Mouse (Mus musculus) midbrain, embryonic 16.5 days (tissue): ENCODE results near the gene Gm29797. TPM values are rescaled to one million over a fixed set of nuclear protein-coding genes. Genes with fewer than 3 reads are reported as not detected.

Source experiments
- ATAC-seq: fragments of 200-750 bp; cut with Nextera tagmentation; 2 replicates; pipeline ENCODE4 v1.8.0; 2017; ENCODE audit warnings: moderate TSS enrichment
- H3K27ac ChIP-seq: fragments of 300-500 bp; sonication (generic); 2 replicates; pipeline ENCODE4 v1.5.1; 2014; ENCODE audit warnings: mild to moderate bottlenecking, low read length, mixed read lengths
- H3K27me3 ChIP-seq: fragments of 300-500 bp; sonication (generic); 2 replicates; pipeline ENCODE4 v1.6.1; 2014; ENCODE audit warnings: low read depth, low read length, mixed read lengths; ENCODE audit not compliant: control insufficient read depth, insufficient read depth
- H3K36me3 ChIP-seq: fragments of 300-500 bp; sonication (generic); 2 replicates; pipeline ENCODE4 v1.6.1; 2014; ENCODE audit warnings: mild to moderate bottlenecking, low read length, moderate library complexity, mixed read lengths; ENCODE audit not compliant: control insufficient read depth, insufficient read depth
- H3K4me1 ChIP-seq: fragments of 300-500 bp; sonication (generic); 2 replicates; pipeline ENCODE4 v1.6.1; 2014; ENCODE audit warnings: mild to moderate bottlenecking, low read length, mixed read lengths; ENCODE audit not compliant: control insufficient read depth, insufficient read depth
- H3K4me2 ChIP-seq: fragments of 300-500 bp; sonication (generic); 2 replicates; pipeline ENCODE4 v1.6.1; 2014; ENCODE audit warnings: mild to moderate bottlenecking, low read length, mixed read lengths
- H3K4me3 ChIP-seq: fragments of 300-500 bp; sonication (generic); 2 replicates; pipeline ENCODE4 v1.5.1; 2014; ENCODE audit warnings: low read depth, mild to moderate bottlenecking, low read length, moderate library complexity, mixed read lengths
- H3K9ac ChIP-seq: fragments of 300-500 bp; sonication (generic); 2 replicates; pipeline ENCODE4 v1.6.1; 2014; ENCODE audit warnings: low read depth, low read length, mixed read lengths
- H3K9me3 ChIP-seq: fragments of 300-500 bp; sonication (generic); replicated peaks from 2 replicates; pipeline ENCODE4 v1.6.1; 2014; ENCODE audit warnings: mild to moderate bottlenecking, low read length, mixed read lengths; ENCODE audit not compliant: control insufficient read depth, poor library complexity, severe bottlenecking
- WGBS: fragments of 180-500 bp; shearing (Covaris S2); extraction: QIAGEN DNeasy Blood & Tissue Kit; methylation state at CpG from one replicate; pipeline ENCODE4 v1.1.7; 2014; 5-methylcytosine and 5-hydroxymethylcytosine counted together
- polyA plus RNA-seq: library from polyadenylated mRNA; unstranded; fragments of >200 nt; fragmentation: Nextera tagmentation; extraction: Ambion mirVana; gene quantifications from 2 replicates; pipeline ENCODE4 v1.2.1, GENCODE M21; 2015

Gene Gm29797
- polyA plus RNA-seq, 1 experiment from 2014 or later, result 0.25 TPM

DNA sequence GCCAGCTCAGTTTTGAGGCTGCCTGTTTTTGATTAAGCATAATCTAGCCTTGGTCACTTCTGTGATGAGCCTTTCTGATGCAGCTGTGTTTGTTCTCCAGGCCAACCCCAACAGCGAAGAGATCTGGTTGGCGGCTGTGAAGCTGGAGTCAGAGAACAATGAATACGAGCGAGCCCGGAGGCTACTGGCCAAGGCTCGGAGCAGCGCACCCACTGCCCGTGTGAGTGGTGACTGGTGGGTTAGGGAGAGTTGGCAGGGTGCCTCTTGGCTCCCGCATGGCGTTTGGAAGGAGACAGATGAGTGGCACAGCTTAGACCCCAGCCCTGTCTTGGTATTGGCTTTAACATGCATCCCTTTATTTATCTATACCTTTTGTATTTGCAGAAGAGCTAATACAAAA lies 7.9 kb upstream of the Gm29797 start:
- Histone ChIP-seq H3K27me3 (no peaks in the 10 kb centered on the region), H3K9ac (no peak overlapping the region), H3K36me3 (peaks cover 32% of the 10 kb centered on the region), H3K4me3 (no peak overlapping the region), H3K4me2 (no peak overlapping the region), H3K27ac (no peak overlapping the region), H3K4me1 (no peaks in the 10 kb centered on the region), H3K9me3 (no peaks in the 10 kb centered on the region)
- no peak for ATAC-seq
- 86% methylated on average over 10 of the region's 10 CpGs for WGBS

DNA sequence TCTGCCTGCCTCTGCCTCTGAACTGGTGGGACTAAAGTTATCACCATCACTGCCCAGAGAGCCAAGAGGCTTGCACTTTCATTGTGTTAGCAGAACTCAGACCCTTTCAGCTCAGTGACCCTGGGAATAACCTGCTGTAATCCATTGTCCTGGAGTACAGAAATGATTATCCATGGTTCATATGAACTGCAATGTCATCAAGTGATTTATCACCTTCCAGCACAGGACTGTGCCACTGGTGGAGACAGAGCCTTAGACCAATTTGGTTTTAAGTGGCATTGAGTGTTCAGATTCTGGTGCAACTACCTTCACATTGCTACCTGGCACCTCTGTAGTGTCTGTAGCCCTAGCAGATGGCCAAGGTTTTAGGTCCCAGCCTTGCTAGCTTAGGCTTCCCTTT lies 3.8 kb upstream of the Gm29797 start:
- no peaks in the 10 kb centered on the region for H3K27me3 ChIP-seq
- no peak overlapping the region for H3K9ac ChIP-seq
- H3K4me3 ChIP-seq, result no peak overlapping the region
- no peak overlapping the region for H3K27ac ChIP-seq
- no peak overlapping the region for H3K4me2 ChIP-seq
- no peak for ATAC-seq
- peaks cover 43% of the 10 kb centered on the region for H3K36me3 ChIP-seq
- no peaks in the 10 kb centered on the region for H3K4me1 ChIP-seq
- H3K9me3 ChIP-seq, result no peaks in the 10 kb centered on the region

DNA sequence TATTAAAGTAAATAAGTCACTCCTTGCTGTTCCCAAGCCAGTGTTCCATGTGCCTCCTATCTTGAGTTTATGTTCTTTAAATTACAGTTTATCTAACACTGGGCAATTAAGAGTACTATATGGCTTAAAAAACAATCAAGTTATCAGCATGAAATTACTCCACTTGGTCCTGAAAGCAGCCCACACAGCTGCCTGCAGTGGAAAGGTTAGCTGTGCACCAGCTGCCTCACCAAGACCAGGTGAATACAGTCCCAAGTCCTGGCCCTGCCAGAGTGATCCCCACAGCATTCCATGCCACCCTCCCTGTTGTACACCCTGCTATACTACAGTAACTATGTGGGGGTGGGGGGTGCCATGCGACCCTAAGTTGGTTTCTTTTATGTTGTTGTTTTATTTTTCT lies 3.3 kb upstream of the Gm29797 start:
- no peaks in the 10 kb centered on the region for H3K9me3 ChIP-seq
- no peak for ATAC-seq
- H3K36me3 ChIP-seq, result peaks cover 41% of the 10 kb centered on the region
- no peaks in the 10 kb centered on the region for H3K27me3 ChIP-seq
- H3K4me3 ChIP-seq, result no peak overlapping the region
- H3K4me1 ChIP-seq, result no peaks in the 10 kb centered on the region
- 100% methylated on average over 1 of the region's 1 CpGs for WGBS
- H3K4me2 ChIP-seq, result no peak overlapping the region
- H3K27ac ChIP-seq, result no peak overlapping the region
- no peak overlapping the region for H3K9ac ChIP-seq

DNA sequence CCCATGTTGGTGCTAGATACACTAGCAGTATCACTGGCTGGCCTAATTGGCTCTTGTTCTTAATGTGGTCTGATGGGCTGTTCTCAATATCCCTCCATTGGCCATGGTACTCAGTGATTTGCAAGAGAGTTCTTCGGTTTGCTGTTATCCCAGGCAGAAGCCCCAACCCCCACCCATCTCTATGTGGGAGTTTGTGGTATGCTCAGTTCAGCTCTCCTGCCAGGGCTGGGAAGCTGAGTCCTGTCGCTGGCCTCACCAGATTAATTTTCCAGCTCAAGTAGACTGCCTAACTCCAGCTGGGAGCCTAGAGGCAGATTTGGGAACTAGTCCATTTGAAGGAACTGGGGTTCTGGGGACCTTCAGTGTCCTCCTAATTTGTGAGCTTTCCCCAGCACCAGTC lies 607 bp downstream of the Gm29797 start:
- Histone ChIP-seq H3K4me1 (no peaks in the 10 kb centered on the region), H3K9ac (no peak overlapping the region), H3K4me2 (no peak overlapping the region), H3K36me3 (peaks cover 24% of the 10 kb centered on the region), H3K9me3 (no peaks in the 10 kb centered on the region), H3K4me3 (no peak overlapping the region), H3K27ac (no peak overlapping the region), H3K27me3 (no peaks in the 10 kb centered on the region)
- WGBS, result 76% methylated on average over 2 of the region's 2 CpGs
- ATAC-seq, result no peak

- Histone ChIP-seq H3K27ac (no peak overlapping the region), H3K9me3 (no peaks in the 10 kb centered on the region), H3K4me2 (no peak overlapping the region), H3K27me3 (no peaks in the 10 kb centered on the region), H3K4me1 (no peaks in the 10 kb centered on the region), H3K36me3 (peaks cover 18% of the 10 kb centered on the region), H3K4me3 (no peak overlapping the region), H3K9ac (no peak overlapping the region)
- no peak for ATAC-seq
- WGBS, result 82% methylated on average over 7 of the region's 7 CpGs
Measured at GRCm38 (mm10) chr2:181658528-181658927, 1.7 kb downstream of the Gm29797 start.

DNA sequence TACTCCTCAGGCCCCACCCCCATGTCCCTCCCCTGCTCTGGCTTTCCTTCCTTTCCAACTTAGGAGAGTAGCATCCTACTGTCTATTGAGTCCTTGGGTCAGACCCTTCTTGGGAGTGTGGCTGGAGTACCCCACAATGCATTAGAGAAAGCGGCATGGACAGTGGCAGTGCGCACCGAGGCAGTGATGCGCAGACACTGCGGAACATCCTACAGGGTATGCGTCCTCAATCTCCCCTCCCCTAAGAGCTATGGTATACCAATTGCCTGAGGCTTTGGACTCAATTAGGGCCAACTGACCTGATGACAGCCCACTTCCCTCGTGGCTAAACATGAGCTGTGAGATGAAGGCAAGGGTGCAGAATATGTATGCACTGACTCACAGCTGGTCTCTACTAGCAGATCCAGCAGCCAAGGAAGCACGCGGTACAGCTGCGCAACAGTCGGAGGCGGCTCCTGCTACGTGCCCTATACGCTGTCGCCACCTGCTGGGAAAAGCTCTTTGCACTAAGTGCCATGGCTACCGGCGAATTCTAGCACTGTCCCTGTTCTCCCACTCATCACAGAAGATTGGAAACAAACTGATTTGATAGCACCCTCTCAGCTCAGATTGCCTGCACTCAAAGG lies 2.2 kb downstream of the Gm29797 start:
- Histone ChIP-seq H3K9me3 (no peaks in the 10 kb centered on the region), H3K36me3 (peaks cover 14% of the 10 kb centered on the region), H3K27ac (no peak overlapping the region), H3K4me3 (no peak overlapping the region), H3K27me3 (no peaks in the 10 kb centered on the region), H3K9ac (no peak overlapping the region), H3K4me1 (no peaks in the 10 kb centered on the region), H3K4me2 (no peak overlapping the region)
- ATAC-seq, result peak; percentile 26; the same call in 1 of the 2 replicates
- 32% methylated on average over 17 of the region's 17 CpGs for WGBS

DNA sequence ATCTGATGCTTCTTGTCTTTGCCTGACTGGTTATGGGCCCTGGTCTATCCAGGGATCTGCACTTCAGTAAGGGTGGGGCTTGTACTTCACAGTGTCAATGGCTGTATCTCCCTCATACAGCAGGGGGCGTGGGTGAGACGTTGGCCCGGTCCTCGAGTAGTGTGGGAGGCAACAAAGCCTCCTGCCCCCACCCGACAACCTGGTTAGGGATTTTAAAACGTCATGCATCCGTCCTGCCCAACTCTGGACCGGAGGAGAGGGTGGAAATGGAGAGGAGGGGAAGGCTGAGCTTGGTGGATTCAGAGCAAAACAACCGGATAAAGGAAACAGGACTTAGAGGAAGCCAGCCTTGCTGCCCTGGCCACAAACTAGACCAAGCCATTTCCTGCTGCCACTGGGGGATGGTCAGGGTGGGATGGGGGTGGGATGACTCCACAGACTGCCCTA lies 2.8 kb downstream of the Gm29797 start:
- H3K4me2 ChIP-seq, result no peak overlapping the region
- peaks cover 12% of the 10 kb centered on the region for H3K36me3 ChIP-seq
- ATAC-seq, result peak; percentile 56
- no peaks in the 10 kb centered on the region for H3K4me1 ChIP-seq
- 10% methylated on average over 9 of the region's 9 CpGs for WGBS
- H3K4me3 ChIP-seq, result no peak overlapping the region
- no peak overlapping the region for H3K27ac ChIP-seq
- no peaks in the 10 kb centered on the region for H3K27me3 ChIP-seq
- H3K9me3 ChIP-seq, result no peaks in the 10 kb centered on the region
- H3K9ac ChIP-seq, result 0 out of 2 replicates have a peak overlapping the region, but pooled peaks have one; percentile 20

DNA sequence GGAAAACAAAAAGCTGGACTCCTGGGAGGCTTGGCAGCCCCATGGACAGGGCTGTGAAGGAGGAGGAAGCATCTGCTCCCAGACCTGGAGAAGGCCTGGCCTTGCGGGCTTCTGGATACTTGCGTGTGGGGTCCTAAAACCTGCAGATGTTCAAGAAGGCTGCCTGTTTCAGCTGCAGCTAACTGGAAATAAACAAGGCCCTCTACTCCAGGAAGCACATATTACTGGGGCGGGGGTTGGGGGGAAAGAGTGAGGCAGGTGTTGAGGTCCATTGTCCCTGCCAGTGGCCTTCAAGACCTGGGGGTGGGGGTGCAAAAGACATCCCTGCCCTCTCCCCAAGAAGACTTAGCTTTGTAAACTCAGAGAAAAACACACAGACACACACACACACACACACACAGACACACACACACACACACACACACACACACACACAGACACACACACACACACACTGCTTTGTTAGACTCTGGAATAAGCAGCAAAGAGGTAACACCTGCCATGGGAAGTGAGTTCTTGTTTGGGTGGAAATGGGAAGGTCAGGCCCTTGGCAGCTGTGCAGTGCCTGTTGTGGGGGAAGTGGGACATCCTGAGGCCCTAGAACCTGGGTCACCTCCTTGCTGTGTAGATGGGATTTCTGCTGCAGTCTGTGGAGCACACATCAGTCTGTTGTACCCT lies 5.9 kb downstream of the Gm29797 start:
- H3K4me3 ChIP-seq, result no peak overlapping the region
- H3K36me3 ChIP-seq, result no peaks in the 10 kb centered on the region
- no peaks in the 10 kb centered on the region for H3K9me3 ChIP-seq
- H3K27me3 ChIP-seq, result no peaks in the 10 kb centered on the region; the same call in 1 of the 2 replicates
- H3K9ac ChIP-seq, result no peak overlapping the region
- no peak for ATAC-seq
- H3K27ac ChIP-seq, result no peak overlapping the region
- no peaks in the 10 kb centered on the region for H3K4me1 ChIP-seq
- no peak overlapping the region for H3K4me2 ChIP-seq
- 87% methylated on average over 3 of the region's 3 CpGs for WGBS

DNA sequence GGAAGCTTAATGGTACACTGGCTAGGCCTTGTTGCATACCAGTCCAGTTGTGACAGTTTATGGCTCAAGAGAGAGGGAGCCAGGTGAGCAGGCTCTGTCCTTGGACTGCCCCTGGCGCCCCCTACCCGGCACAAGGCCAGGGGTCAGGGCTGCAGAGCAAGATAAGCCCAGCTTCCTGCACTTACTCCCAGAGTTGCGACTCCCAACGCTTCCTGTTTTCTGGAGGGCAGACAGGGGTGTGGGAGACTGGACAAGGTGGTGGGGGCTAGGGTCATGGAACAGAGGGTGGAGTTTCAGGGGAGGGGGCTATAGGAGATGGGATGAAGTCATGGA lies 6.4 kb downstream of the Gm29797 start:
- H3K4me3 ChIP-seq, result no peak overlapping the region
- H3K4me1 ChIP-seq, result no peaks in the 10 kb centered on the region
- H3K9me3 ChIP-seq, result no peaks in the 10 kb centered on the region
- ATAC-seq, result no peak
- 28% methylated on average over 4 of the region's 4 CpGs for WGBS
- no peaks in the 10 kb centered on the region for H3K36me3 ChIP-seq
- H3K27me3 ChIP-seq, result peaks cover 4% of the 10 kb centered on the region
- no peak overlapping the region for H3K27ac ChIP-seq
- no peak overlapping the region for H3K4me2 ChIP-seq
- no peak overlapping the region for H3K9ac ChIP-seq
